Mouse (Mus musculus) brain, embryonic 18.5 days (tissue): ENCODE data around the gene Gm12166.

ENCODE experiments used
- DNase-seq: peaks from one replicate; pipeline ENCODE4 v3.0.0-alpha.2; 2012; ENCODE audit warnings: low read depth, low spot score

Gm12166 gene

DNA sequence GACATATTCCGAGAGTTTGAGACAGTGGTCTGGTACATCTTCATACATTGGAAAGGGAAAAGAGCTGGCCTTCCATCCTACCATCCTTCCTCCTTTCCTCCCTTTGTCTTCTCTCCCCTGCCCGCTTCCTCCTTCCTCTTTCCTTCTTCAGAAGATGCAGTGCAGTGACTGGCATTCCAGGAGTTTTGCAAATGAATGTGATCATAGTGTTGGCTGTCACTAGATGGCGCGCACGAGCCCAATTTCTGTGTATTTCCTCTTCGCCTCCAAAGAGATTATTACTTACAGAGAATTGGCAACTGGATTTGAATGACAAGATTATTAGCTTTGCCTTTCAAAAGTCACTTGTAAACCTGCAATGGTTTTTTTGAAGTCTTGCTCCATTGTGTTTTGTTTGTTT lies 36.1 kb downstream of the Gm12166 start:
- DNase-seq: peak; percentile 20
